Mouse (Mus musculus) lung, postnatal 10 days (tissue): ENCODE results near the gene Gm6525.
A peak's percentile ranks its signal among the peaks of the same experiment; 100 is the strongest.

Experiments used
- DNase-seq: peaks from one replicate; pipeline ENCODE4 v3.0.0; 2021

Gene Gm6525

DNA sequence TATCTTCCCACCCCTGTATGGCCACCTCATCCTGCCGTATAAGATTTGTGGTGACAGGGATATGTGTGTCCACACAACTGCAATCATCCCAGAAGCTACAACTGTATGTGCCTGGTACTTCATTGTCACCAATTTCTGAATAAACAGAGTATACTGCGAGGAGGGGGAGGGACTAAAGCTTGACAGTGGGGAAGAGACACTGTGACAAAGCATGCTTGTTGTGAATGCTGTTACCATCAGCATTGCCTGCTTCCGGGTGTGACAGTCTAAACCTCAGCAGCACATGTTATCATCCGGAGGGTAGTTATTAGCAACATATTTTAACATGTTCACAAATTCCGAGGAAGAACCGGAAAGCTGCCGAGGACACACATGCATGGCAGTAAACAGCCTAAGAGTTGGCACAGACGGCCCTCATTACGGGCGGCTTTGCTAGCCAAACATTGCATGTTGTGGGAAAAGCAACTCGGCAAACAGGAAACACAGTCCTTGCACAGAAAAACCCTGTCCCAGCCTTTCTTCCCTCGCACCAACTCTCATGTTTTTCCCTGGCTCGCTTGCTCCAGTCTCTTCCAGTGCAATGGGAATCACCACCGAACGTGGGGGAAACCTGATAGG is 41.9 kb downstream of the Gm6525 start:
- peak; percentile 25 for DNase-seq

DNA sequence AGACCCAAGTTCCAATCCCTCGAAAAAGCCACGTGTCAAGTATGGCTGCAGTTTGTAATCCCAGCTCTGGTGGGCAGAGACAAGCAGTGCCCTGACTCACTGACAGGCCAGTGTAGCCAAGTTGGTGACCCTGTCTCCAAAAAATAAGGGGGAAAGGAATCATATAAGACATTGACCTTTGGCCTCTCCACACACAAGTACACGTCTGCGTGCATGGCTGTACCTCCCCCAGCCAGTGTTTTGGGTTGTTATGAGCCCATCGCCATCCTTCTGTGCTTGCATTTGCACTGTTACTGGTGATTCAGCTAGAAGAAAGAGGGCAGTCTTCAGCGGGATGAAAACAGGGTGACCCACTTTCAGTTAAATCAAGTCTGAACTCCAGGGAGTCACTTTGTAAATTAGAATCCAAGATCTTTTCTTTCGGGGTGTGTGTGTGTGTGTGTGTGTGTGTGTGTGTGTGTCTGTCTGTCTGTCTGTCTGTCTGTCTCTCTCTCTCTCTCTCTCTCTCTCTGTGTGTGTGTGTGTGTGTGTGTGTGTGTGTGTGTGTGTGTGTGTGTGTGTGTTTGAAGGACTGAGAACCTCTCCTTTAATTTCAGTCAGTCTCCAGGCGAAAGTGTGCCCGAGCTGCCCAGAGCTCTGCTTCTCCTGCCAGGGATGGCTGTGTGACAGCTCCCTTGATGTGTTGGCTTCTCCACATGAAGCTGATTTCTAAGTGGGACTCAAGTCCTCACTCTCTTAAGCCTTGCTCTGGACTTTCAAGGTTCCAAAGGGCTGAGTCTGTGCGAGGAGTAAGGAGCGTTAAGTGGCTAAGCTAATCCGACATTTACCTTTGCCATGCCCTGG is 43.4 kb downstream of the Gm6525 start:
- DNase-seq = no peak

GRCm38 (mm10) chr3:84217961-84218351 is 44.1 kb downstream of the Gm6525 start:
- DNase-seq = no peak

DNA sequence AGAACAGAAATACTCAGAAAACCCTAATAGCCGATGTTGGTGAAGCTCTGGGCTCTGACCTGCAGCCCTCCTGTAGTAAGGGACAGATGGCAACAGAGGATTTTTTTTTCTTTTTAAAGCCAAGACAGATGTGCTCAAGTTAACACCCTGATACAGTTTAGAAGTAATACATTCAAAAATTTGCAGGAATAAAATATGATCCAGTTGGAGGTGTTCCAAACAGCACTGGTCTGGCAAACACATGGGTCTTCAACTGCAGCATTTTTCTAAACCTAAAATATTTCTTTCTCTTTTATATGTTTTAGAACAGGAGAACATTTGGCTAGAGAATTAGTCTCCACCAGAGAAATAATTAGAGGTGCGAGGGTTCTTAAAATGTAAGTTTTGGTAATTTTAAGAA is 44.6 kb downstream of the Gm6525 start:
- DNase-seq = no peak

- no peak for DNase-seq
Observed at GRCm38 (mm10) chr3:84219166-84219710, 45.3 kb downstream of the Gm6525 start.

- no peak for DNase-seq
Observed at GRCm38 (mm10) chr3:84219720-84220273, 45.9 kb downstream of the Gm6525 start.

- no peak for DNase-seq
Observed at GRCm38 (mm10) chr3:84220326-84220725, 46.4 kb downstream of the Gm6525 start.

DNA sequence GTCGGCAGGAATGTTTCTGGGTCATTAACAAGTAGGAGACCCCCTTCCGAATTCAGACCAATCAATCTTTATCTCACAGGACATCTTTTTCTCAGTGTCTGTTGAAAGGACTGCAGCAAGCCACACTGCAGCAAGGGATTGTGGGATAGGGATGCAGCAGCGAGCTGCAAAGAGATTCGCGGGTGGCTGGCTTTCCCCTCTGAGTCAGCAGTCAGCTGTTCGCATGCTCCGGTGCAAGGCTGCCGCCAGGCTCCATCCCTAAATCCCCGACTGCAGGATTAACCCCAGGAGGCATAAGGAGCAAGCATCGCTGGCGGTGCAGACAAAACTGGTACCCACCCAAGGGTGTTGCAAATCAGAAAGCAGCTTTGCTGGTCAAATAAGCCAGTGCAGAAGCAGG is 46.8 kb downstream of the Gm6525 start:
- peak; percentile 64 for DNase-seq
